Mouse (Mus musculus) skeletal muscle tissue, adult 2 months (tissue): ENCODE measurements around the gene Adam15.

ENCODE experiments used
- DNase-seq: peaks from one replicate; pipeline ENCODE4 v3.0.0-alpha.2; 2012; ENCODE audit warnings: low read depth, low spot score

Gene Adam15

GRCm38 (mm10) chr3:89354816-89355511 lies 5.2 kb upstream of the Adam15 start:
- peak; percentile 54 for DNase-seq

DNA sequence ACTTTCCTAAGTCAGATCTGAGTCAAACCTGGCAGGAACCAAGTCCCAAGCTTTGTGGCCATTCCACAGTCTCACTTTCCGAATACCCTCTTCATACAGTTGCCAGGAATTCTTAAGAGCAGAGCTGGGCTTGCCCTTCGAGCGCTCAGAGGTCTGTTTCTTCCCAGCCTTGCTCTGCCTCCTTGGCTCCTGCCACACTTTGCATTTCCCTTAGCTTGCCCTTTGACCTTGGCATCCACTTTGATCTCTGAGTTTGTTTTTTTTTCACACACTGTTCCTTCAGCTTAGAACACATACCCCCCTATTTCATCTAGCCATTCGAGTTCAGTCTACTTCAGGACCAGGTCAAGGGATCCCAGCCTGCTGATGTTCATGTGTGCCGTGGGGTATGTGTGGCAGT lies 1.5 kb upstream of the Adam15 start:
- DNase-seq, result no peak

DNA sequence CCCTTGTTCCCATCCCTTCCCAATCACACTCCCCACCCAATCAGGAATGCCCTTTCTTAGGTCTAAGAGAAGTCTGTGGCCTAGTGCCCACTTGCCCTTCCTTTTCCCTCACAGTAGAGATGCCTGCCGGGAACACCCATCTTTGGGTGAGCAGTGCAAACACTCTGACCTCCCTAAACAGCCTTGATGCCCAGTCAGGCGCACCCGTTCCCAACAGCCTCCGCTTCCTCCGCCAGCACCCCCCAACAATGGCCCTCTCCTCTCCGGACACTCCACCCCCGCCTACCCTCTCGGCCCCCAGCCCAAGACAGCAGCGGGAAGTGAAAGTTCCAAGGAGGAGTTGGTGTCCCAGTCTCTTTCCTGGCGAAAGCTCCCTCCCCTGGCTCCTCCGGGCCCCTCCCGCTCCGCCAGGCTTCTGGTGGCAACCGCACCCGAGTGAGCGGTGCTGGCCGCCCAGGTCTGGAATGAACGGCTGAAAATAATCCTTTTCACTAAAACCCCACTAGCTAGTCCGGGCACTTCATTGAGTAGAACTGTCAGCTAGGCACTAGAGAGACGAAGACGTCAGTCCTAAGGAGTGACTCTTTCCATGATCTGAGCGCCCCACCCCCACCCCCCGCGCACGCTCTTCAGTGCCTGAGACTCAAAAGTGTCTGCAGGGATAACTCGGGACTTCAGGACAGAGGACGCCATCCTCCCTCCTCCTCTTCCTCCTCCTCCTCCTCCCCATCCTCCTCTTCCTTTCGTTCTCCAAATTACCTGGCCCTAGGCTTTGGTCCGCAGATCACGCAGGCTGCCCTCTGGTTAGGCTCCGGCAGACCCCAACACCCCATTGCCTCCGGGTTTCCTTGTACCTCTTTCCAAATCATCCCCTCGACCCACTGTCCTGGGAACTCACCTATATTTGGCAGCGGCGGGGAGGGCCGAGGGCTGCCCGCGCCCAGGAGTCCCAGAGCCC lies 606 bp downstream of the Adam15 start:
- peak; percentile 53 for DNase-seq

GRCm38 (mm10) chr3:89347916-89348315 lies 1.9 kb downstream of the Adam15 start:
- DNase-seq, result no peak

GRCm38 (mm10) chr3:89346815-89347540 lies 2.8 kb downstream of the Adam15 start:
- DNase-seq, result no peak

DNA sequence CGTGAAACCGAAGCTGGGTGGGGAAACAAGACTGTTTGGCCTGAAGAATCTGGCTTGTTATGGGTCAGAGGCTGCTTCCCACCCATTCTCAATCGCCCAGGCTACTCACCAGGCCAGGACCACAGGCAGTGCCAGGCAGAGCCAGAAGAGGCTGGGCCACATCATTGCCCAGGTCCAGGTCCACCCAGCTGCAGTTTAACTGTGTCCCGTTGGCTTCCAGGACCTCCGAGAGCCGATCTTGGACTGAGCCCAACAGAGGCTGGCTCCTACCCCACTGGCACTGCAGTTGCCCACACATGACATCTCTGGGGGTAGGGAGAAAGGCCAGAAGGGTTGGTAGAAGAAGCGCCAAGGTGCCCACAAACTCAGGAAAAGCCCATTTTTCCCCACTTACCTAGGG lies 6.5 kb downstream of the Adam15 start:
- no peak for DNase-seq

DNA sequence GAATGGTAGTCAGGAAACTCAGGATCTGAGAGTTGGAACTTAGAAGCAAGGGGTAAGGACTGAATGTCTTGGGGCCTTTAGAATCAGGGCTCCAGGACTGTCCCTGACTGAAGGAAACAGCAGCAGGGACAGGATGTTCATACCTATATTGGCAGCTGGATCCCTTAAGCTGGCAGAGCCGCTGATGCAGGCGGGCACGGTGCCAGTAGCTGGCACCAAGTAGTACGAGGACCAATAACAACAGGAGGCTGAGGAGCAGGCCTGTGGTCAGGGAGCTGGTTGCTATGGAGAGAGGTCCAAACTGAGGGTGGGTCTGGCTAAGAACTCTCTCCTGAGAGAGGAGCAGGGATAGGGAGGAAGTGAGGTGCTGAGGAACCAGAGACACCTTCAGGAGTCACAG lies 8.0 kb downstream of the Adam15 start:
- no peak for DNase-seq

GRCm38 (mm10) chr3:89340465-89340864 lies 9.3 kb downstream of the Adam15 start:
- peak; percentile 47 for DNase-seq

DNA sequence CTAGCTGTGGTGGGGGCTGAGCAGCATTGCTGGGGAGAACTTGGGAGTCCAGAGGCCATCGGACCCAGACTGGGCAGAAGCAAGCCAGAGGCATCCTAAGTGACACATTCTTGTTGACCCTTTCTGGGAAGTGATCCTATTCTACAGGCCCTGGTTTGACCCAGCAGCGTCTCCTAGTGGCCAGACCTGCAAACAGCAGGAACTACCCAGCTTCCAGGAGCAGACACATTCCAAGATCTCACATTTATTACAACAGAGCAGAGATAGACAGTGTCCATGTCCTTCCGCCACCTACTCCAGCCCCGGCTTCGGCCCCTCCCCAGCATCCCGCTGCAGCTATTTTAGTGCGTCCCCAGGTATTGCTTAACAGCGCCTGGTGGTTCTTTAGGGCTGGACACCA lies 10.4 kb downstream of the Adam15 start:
- DNase-seq, result no peak

DNA sequence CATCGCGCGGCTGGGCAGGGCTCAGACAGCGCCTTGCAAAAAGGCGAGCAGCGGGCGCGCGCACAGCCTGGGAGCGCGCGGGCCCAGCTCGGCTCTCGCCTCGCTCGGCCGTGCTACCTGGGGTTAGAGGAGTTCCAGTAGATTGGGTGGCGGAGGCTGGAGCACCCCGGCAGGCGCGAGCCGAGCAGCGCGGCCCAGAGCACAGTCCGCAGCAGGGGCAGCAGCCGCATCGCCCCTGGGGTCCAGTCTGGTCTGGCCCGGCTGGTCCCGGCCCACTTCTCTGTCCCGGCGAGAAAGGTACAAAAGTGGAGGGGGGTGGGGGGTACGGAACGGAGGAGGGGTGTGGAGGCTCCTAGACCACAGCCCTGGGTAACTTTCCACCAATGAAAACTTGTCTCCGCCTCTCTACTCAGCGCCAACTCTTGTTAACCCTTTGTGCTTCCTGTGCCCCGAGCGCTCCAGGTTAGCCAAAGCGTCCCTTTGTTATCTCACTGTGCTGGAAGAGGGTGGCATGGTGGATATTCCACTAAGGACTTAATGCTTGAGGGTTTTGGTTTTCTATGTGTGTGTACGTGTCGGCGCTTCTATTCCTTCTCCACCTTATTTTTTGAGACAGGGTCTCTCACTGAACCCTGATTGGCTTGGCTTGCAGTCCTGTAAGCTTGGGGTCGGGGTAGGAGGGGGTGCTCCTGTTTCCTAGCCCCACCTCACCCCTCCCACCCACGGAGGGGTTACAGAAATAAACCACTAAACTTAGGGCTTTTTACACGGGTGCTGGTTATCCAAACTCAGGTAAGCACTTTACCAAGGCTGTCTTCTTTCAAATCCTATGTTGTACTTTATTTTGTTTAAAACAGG lies 11.8 kb downstream of the Adam15 start, which contains the start of gene Efna4:
TSS of gene Efna4 (minus strand) at position 308 of the 858 bp plus-strand sequence.
- no peak for DNase-seq

- no peak for DNase-seq
Measured at GRCm38 (mm10) chr3:89337062-89337720, 12.6 kb downstream of the Adam15 start.

- DNase-seq, result no peak
Measured at GRCm38 (mm10) chr3:89336529-89336928, 13.3 kb downstream of the Adam15 start.

DNA sequence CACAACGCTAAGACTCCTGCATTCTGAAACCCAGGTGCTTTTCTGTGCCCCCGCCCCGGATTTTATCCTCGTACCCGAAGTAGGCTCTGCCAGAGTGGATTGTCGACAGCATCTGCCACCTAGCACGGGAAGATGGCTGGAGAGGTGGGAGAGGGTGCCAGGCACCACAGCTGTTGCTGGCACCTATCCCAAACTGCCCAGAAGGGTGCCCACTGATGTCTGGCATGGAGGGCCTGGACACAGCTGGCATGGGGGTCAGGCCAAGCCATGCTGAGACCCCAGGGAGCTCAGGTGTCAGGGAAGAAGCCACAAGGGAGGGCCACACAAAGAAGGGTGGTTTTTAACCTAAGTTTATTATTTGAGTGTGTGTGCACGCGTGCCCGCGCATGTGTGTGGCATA lies 16.7 kb downstream of the Adam15 start:
- no peak for DNase-seq

DNA sequence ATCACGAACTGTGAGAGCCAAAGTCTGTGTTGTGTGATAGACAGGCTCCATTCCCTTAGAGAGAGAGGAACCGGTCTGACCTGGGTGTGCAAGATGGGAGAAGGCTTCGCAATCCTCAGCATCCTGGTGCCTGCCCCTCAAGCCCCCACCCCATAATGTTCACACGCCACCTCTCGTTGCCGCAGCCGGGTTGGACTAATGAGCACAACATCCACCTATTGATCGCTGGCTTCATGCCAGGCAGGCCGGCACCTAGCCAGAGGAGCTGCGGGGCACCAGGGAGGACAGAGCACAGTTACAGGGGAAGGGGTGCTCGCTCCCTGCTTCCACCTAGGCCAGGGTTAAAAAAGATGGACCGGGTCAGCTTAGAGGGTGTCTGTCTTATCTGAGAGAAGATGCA lies 17.3 kb downstream of the Adam15 start:
- no peak for DNase-seq

- no peak for DNase-seq
Measured at GRCm38 (mm10) chr3:89332013-89332412, 17.8 kb downstream of the Adam15 start.

DNA sequence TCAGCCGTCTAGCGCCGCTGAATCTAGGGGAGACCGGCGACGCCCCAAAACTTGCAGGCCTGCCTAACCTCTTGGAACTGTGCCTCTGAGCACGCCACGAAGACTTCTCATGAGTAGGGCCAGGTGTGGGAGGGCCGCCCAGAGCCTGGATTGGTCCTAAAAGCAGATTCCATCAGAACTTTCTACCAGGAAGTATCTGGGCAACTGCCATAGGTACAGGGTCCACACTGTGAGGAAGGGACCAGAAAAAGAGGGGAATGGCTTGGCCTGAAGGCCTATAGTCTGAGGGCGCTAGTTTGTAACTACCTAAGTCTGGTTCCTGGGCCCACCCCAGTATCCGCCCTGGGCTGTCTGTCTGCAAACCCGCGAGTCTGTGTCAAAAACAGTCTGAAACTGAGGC lies 18.2 kb downstream of the Adam15 start:
- DNase-seq, result no peak

- no peak for DNase-seq
Measured at GRCm38 (mm10) chr3:89330948-89331347, 18.8 kb downstream of the Adam15 start.

GRCm38 (mm10) chr3:89330346-89330745 lies 19.4 kb downstream of the Adam15 start:
- no peak for DNase-seq

DNA sequence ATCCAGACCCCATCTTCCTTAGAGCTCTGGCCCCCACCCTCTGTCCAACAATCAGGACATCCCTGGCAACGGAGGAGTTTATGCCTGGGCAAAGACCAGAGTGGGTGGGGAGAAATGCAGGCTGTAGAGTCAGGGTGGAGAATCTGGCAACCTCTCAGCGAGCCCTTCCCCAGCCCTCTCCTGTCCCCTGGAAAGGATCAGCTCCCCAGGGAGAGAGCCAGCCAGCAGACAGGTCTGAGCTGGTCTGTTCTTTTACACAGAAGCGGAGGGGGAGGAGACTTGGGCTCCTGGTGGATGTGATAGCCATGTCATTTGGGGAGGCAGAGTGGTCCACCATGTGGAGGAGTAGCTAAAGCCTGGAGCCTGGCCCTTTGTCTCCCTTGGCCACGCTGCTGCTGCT lies 21.2 kb downstream of the Adam15 start:
- no peak for DNase-seq

DNA sequence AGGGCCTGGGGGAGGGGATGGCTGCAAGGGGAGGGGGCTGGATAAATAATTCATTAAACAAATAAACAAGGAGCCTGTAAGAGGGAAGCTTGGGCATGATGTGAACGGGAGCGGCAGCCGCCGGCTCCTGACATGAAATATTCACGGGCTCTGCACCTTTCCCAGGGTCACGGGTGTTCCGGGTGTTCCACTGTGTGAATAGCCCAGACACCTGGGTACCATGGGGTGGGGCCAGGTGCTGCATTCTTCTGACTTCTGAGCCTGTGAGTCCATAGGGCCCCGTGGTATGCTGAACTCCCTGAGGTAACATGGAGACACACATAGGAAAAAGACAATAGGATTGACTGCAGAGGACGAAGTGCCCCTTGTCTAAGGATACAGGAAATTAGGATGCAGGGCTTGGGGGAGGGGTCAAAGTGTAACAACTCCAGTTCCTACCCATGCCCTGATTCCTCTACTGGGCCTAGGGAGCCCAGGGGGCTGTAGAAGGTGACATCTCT lies 22.4 kb downstream of the Adam15 start:
- DNase-seq, result no peak
